Mouse (Mus musculus) left cerebral cortex, postnatal 14 days (tissue): ENCODE data around the gene Gimap3. TPM values are rescaled to one million over a fixed set of nuclear protein-coding genes. Genes with fewer than 3 reads are reported as not detected.

ENCODE experiments used
- total RNA-seq, 2 experiments: library from RNA; stranded (reverse); gene quantifications; 2 replicates each; pipeline ENCODE4 v1.2.3; 2021

Gene Gimap3
- total RNA-seq, 2 experiments from 2014 or later: not detected

Other genes with a start within 250 kb of the Gimap3 start
- gene Atp6v0e2, start 233.2 kb downstream of the Gimap3 start, total RNA-seq: 100 to 1,000 TPM; 520 to 530 TPM
- 10 to 100 TPM; 29.0 to 30.6 TPM for gene Lrrc61, start 216.1 kb downstream of the Gimap3 start, total RNA-seq
- gene Rarres2, start 198.1 kb downstream of the Gimap3 start, total RNA-seq: 10 to 100 TPM; 10.3 to 10.9 TPM
- gene Gm45021, start 181.2 kb downstream of the Gimap3 start, total RNA-seq: not detected
- 10 to 100 TPM; 34.0 to 36.7 TPM for gene Repin1, start 177.0 kb downstream of the Gimap3 start, total RNA-seq
- not detected for gene Gm44965, start 176.9 kb downstream of the Gimap3 start, total RNA-seq
- 1 to 10 TPM; 6.0 to 7.4 TPM for gene Zfp775, start 168.8 kb downstream of the Gimap3 start, total RNA-seq
- gene AI854703, start 144.1 kb downstream of the Gimap3 start, total RNA-seq: 10 to 100 TPM; 15.6 to 18.4 TPM
- gene Gimap8, start 123.6 kb downstream of the Gimap3 start, total RNA-seq: under 1 TPM; 0.97 to 0.99 TPM
- 1 to 10 TPM in 1 of 2 experiments, under 1 TPM in 1; 0.83 to 1.4 TPM for gene Gimap9, start 94.7 kb downstream of the Gimap3 start, total RNA-seq
- under 1 TPM; 0.40 to 0.90 TPM for gene Gimap4, start 86.3 kb downstream of the Gimap3 start, total RNA-seq
- gene Gimap6, start 62.6 kb downstream of the Gimap3 start, total RNA-seq: 1 to 10 TPM; 6.4 to 6.5 TPM
- gene Gm28053, start 52.2 kb downstream of the Gimap3 start, total RNA-seq: 1 to 10 TPM in 1 of 2 experiments, not detected in 1; 1.4 TPM
- gene Gimap7, start 52.2 kb downstream of the Gimap3 start, total RNA-seq: not detected
- 1 to 10 TPM; 2.2 TPM for gene Gimap1, start 31.8 kb downstream of the Gimap3 start, total RNA-seq
- 1 to 10 TPM in 1 of 2 experiments, under 1 TPM in 1; 0.77 to 1.5 TPM for gene Gimap5, start 24.7 kb downstream of the Gimap3 start, total RNA-seq
- 10 to 100 TPM; 20.4 to 23.8 TPM for gene Tmem176a, start 70.1 kb upstream of the Gimap3 start, total RNA-seq
- 10 to 100 TPM; 45.7 to 47.3 TPM for gene Tmem176b, start 70.6 kb upstream of the Gimap3 start, total RNA-seq
- not detected for gene Aoc1, start 102.0 kb upstream of the Gimap3 start, total RNA-seq
- not detected for gene 1600015I10Rik, start 159.0 kb upstream of the Gimap3 start, total RNA-seq
- not detected for gene Doxl2, start 204.1 kb upstream of the Gimap3 start, total RNA-seq
- gene Svs1, start 216.0 kb upstream of the Gimap3 start, total RNA-seq: not detected